8 mouse cellular contexts compared by ENCODE assay signal in genomic region chrX:50841587-50841986, GRCm38 (mm10). TPM values are rescaled to one million over a fixed set of nuclear protein-coding genes. Genes with fewer than 3 reads are reported as not detected.
DNase-seq lines count a peak whose midpoint lies in the region; ATAC-seq and TF ChIP-seq lines count a peak whose summit lies in the region.

No protein-coding gene starts in this region.

- no peak for TF ChIP-seq CTCF in bone marrow, adult 2 months (IDR thresholded peaks at IDR 0.05; ENCODE audit: control insufficient read depth, insufficient read depth, low read length)
- TF ChIP-seq CTCF in intestine, postnatal 0 days (IDR thresholded peaks at IDR 0.05; ENCODE audit: low read depth): no peak
- no peak for TF ChIP-seq CTCF in liver, postnatal 0 days (IDR thresholded peaks at IDR 0.05; ENCODE audit: low read depth)

- peak overlapping the region; percentile 77 for H3K4me2 ChIP-seq in intestine, postnatal 0 days (replicated peaks; ENCODE audit: low read depth)
- H3K4me2 ChIP-seq in liver, postnatal 0 days (ENCODE audit: low read depth, low read length): peak overlapping the region; percentile 81

- no peaks in the 10 kb centered on the region for H3K27me3 ChIP-seq in intestine, postnatal 0 days (replicated peaks; ENCODE audit: control insufficient read depth, insufficient read depth, low read length)
- H3K27me3 ChIP-seq in liver, postnatal 0 days (ENCODE audit: insufficient read depth, low read length): no peaks in the 10 kb centered on the region

- H3K9ac ChIP-seq in intestine, postnatal 0 days (ENCODE audit: low read depth, low read length): peak overlapping the region; percentile 26; the same call in 1 of the 2 replicates
- H3K9ac ChIP-seq in liver, postnatal 0 days (replicated peaks): peak overlapping the region; percentile 14

- no peak for TF ChIP-seq EP300 in liver, postnatal 0 days (IDR thresholded peaks at IDR 0.05; ENCODE audit: low read depth)

- WGBS in bone marrow, adult 2 months: 20% methylated on average over 20 of the region's 23 CpGs
- 25% methylated on average over 21 of the region's 23 CpGs for WGBS in intestine, postnatal 0 days
- WGBS in liver, postnatal 0 days (ENCODE audit: insufficient replicate concordance): 17% methylated on average over 19 of the region's 23 CpGs

- DNase-seq in layer of hippocampus, adult 9-11 months: peak; percentile 2
- no peak for DNase-seq in layer of hippocampus, adult 9-10 months (ENCODE audit: low spot score)
- peak; percentile 11 to 13 for DNase-seq in frontal cortex, postnatal 36 days (ENCODE audit: low spot score in 2 of 2)
- peak; percentile 21 for DNase-seq in liver, postnatal 0 days
- peak; percentile 20 for DNase-seq in right cerebral cortex, postnatal 25 days
- no peak for DNase-seq in c-Kit-positive CD71-positive TER-119-positive erythroid progenitor cells, embryonic 14.5 days (ENCODE audit: low spot score)

- peak overlapping the region; percentile 76 for H3K27ac ChIP-seq in bone marrow, adult 2 months (ENCODE audit: control insufficient read depth, insufficient read depth, low read depth, low read length, poor library complexity)
- no peak overlapping the region for H3K27ac ChIP-seq in intestine, postnatal 0 days (ENCODE audit: low read depth, low read length)
- peak overlapping the region; percentile 60; the same call in 1 of the 2 replicates for H3K27ac ChIP-seq in liver, postnatal 0 days (ENCODE audit: low read depth)

- no peaks in the 10 kb centered on the region for H3K36me3 ChIP-seq in intestine, postnatal 0 days (ENCODE audit: control insufficient read depth, insufficient read depth)
- no peaks in the 10 kb centered on the region for H3K36me3 ChIP-seq in liver, postnatal 0 days (replicated peaks; ENCODE audit: insufficient read depth, low read length)

- ATAC-seq in intestine, postnatal 0 days: peak; percentile 69
- peak; percentile 69 for ATAC-seq in liver, postnatal 0 days

- no peaks in the 10 kb centered on the region for H3K4me1 ChIP-seq in bone marrow, adult 2 months (ENCODE audit: control insufficient read depth, insufficient read depth, low read length)
- H3K4me1 ChIP-seq in intestine, postnatal 0 days (replicated peaks; ENCODE audit: control insufficient read depth, insufficient read depth, low read length): no peaks in the 10 kb centered on the region
- H3K4me1 ChIP-seq in liver, postnatal 0 days (ENCODE audit: insufficient read depth): no peaks in the 10 kb centered on the region

- H3K9me3 ChIP-seq in intestine, postnatal 0 days (ENCODE audit: control insufficient read depth): no peaks in the 10 kb centered on the region
- no peaks in the 10 kb centered on the region for H3K9me3 ChIP-seq in liver, postnatal 0 days (ENCODE audit: low read length)

- peak overlapping the region; percentile 82 for H3K4me3 ChIP-seq in bone marrow, adult 2 months (replicated peaks; ENCODE audit: control insufficient read depth, low read depth, low read length)
- peak overlapping the region; percentile 48 for H3K4me3 ChIP-seq in intestine, postnatal 0 days (ENCODE audit: low read depth, low read length)
- H3K4me3 ChIP-seq in liver, postnatal 0 days (ENCODE audit: low read depth, low read length): peak overlapping the region; percentile 60

- TF ChIP-seq POLR2A in bone marrow, adult 2 months (IDR thresholded peaks at IDR 0.05; ENCODE audit: borderline replicate concordance, control insufficient read depth, low read depth, low read length): no peak

RNA-seq across cellular contexts. Expression of gene Stk26, which starts 0.7 kb away (rescaled TPM):
- polyA plus RNA-seq in bone marrow, adult 2 months (2011; ENCODE audit: insufficient read depth, insufficient read length, low replicate concordance, missing spikeins): 4.7 and 8.6 TPM in 2 replicates
- polyA plus RNA-seq in intestine, postnatal 0 days (2015; fragmentation: Nextera tagmentation; extraction: Ambion mirVana): 5.8 and 6.1 TPM in 2 replicates
- polyA plus RNA-seq in liver, postnatal 0 days (2015; fragmentation: Nextera tagmentation; extraction: Ambion mirVana): 2.5 and 3.9 TPM in 2 replicates

Comparison
In these comparisons a context has a peak if more than half of its experiments do, and no peak if none do; other contexts are left out.
1. DNase-seq: peak in layer of hippocampus, adult 9-11 months (single experiment), frontal cortex, postnatal 36 days (2 of 2), liver, postnatal 0 days (single experiment) and right cerebral cortex, postnatal 25 days (single experiment); none in layer of hippocampus, adult 9-10 months (single experiment) and c-Kit-positive CD71-positive TER-119-positive erythroid progenitor cells, embryonic 14.5 days (single experiment).
2. Peak in every context shown above with its lines, with median percentiles within 50 percentile points of each other: H3K4me3 ChIP-seq.